Mouse (Mus musculus) lung, postnatal 0 days (tissue): Measurements from ENCODE around the gene Mad1l1.
A peak's percentile ranks its signal among the peaks of the same experiment; 100 is the strongest.

Experiments used
- CTCF ChIP-seq: IDR thresholded peaks from 2 replicates; pipeline ENCODE4 v1.5.1; 2016; ENCODE audit warnings: antibody characterized with exemption, mild to moderate bottlenecking
- EP300 ChIP-seq: IDR thresholded peaks from 2 replicates; pipeline ENCODE4 v1.6.1; 2016; ENCODE audit warnings: antibody characterized with exemption, mild to moderate bottlenecking, control low read depth

DNA sequence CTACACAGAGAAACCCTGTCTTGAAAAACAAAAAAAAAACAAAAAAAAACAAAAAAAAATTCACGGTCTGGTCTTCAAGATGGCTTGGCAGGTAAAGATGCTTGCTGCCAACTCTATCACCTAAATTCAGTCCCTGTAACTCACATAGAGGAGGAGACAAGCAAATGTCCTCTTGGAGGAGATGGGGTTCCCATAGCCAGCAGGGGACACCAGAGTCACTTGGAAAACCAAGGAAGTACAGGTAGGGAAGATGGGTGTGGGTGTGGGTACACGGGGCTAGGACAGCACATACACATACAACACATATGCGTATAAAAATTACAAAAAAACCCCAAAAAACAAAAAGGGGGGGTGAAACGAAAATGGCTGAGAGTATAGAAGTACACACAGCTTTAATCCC is 21.5 kb upstream of the Mad1l1 start:
- TF ChIP-seq CTCF (peak; percentile 47), EP300 (no peak)
